Mouse (Mus musculus) olfactory bulb, adult 2 months (tissue): ENCODE results near the gene Sp9.

Experiments used
- CTCF ChIP-seq: fragments of 200-500 bp; IDR thresholded peaks from 2 replicates; pipeline ENCODE4 v1.5.1; 2012; ENCODE audit warnings: low read depth, mild to moderate bottlenecking, low read length, moderate library complexity; ENCODE audit not compliant: insufficient read depth
- POLR2A ChIP-seq: fragments of 200-500 bp; IDR thresholded peaks from 2 replicates; pipeline ENCODE4 v1.6.1; 2012; ENCODE audit warnings: mild to moderate bottlenecking, low read depth, low read length, moderate library complexity; ENCODE audit not compliant: insufficient read depth

DNA sequence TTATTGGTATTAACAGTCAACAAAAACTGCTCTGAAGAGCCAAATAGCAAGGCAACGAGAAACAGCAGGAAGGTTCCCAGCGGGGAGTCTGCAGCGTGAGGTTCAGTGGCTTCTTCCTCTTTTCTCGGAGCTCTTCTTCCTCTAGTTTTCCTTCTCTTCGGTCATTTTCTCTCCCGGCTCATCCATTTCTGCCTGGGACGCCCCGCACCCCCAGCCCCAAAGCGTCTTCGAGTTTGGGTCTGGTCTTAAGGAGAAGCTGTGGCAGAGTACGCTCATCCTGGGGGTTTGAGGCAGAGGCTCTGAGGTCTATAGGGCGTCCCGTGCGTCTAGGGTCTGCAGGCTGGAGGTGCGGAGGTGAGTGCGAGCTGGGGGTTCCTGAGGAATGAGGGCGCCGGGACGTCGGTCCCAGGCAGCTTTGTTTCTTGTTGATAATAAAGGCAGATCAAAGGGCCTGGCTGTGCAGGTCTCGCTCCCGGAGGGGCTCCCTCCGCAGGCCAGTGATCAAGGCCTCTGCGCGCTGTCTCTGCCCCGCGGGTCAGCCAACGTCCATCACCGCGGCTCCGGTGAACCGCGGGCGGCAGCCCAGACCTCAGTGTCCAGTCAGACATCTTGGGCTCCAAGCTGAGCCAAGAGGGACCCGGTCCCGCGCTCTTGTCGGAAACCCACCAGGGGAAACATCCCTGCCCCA lies 5.4 kb downstream of the Sp9 start:
- no peak for TF ChIP-seq CTCF
- TF ChIP-seq POLR2A, result no peak
